Comparison of ENCODE assay signal across 9 mouse cellular contexts in the genomic region with DNA sequence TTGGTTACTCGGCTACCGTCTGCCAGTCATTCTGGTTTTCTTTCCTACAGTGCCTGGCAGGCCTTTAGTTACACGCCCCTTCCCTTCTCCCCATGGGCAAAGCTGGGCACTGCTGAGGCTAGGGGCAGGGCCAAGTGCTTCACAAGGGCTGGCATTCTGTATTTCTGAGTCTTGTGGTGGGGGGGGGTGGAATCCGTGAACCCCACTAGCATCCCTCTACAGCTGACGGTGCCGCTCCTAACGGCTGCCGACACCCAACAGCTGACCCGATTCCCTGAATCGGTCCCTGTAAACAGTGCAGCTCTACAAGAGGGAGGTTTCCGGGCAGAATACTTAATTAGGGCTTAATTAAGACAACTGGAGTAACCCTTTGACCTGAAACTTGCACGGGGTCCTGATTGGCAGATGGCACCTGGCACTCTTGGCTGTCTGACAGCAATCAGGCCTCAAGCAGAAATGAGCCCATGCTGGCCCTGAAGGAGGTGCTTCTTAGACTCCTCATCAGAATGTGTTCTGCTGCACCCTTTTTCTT. TPM values are rescaled to one million over a fixed set of nuclear protein-coding genes. Genes with fewer than 3 reads are reported as not detected.
A peak's percentile ranks its signal among the peaks of the same experiment; 100 is the strongest.
DNase-seq lines count a peak whose midpoint lies in the region; ATAC-seq lines count a peak whose summit lies in the region.
"Had no signal": no experiment of that assay in that cellular context is flagged by ENCODE, and none has a peak within 500 bp of the region (broad histone marks: within the 10 kb centered on the region; RNA-seq: fewer than 3 reads in every experiment).

No protein-coding gene starts in this region.

- no peaks in the 10 kb centered on the region for H3K36me3 ChIP-seq in neural tube, embryonic 13.5 days

- intact Hi-C loops in left cerebral cortex, postnatal 4 days (cut with DNase I) = no loop called here
- intact Hi-C loops in heart, postnatal 36 days (cut with DNase I) = no loop called here

- H3K4me2 ChIP-seq in neural tube, embryonic 13.5 days = no peak overlapping the region

- H3K9me3 ChIP-seq in neural tube, embryonic 13.5 days = no peaks in the 10 kb centered on the region

- H3K4me3 ChIP-seq in neural tube, embryonic 13.5 days = no peak overlapping the region

- no peak overlapping the region for H3K27ac ChIP-seq in neural tube, embryonic 13.5 days (replicated peaks)

- WGBS in neural tube, embryonic 13.5 days = 42% methylated on average over 12 of the region's 12 CpGs

- H3K4me1 ChIP-seq in neural tube, embryonic 13.5 days (replicated peaks) = peaks cover 17% of the 10 kb centered on the region

- no peaks in the 10 kb centered on the region for H3K27me3 ChIP-seq in neural tube, embryonic 13.5 days

- ATAC-seq in cerebellum, adult (ENCODE audit: insufficient number of reproducible peaks, low FRiP score, low TSS enrichment) = no peak
- ATAC-seq in neural tube, embryonic 13.5 days (ENCODE audit: low read depth) = peak; percentile 71

- peak; percentile 7 for DNase-seq in cerebellum, adult 9-11 months
- DNase-seq in neural tube, embryonic 10.5 days (ENCODE audit: extremely low spot score, low spot score) = no peak
- peak; percentile 72 for DNase-seq in left cerebral cortex, postnatal 4 days
- no peak for DNase-seq in heart, postnatal 36 days
- no peak for DNase-seq in heart, adult 11 months
- no peak for DNase-seq in heart, adult 9 months (ENCODE audit: low spot score in 2 of 2)

- H3K9ac ChIP-seq in neural tube, embryonic 13.5 days = no peak overlapping the region

RNA-seq across cellular contexts. Expression of a gene that starts 24.2 kb away (rescaled TPM):
- 2.9 and 3.0 TPM in 2 replicates for polyA plus RNA-seq in neural tube, embryonic 13.5 days (2015; fragmentation: Nextera tagmentation; extraction: Ambion mirVana)
- 10 to 100 TPM; 16.5 to 18.5 TPM for total RNA-seq in left cerebral cortex, postnatal 4 days (2021)
- under 1 TPM; 0.22 to 0.67 TPM for total RNA-seq in heart, postnatal 36 days (2021)
- total RNA-seq: liver, adult 2 months had no signal
- polyA plus RNA-seq: liver, adult 2 months had no signal

Comparison
In these comparisons a context has a peak if more than half of its experiments do, and no peak if none do; other contexts are left out.
1. DNase-seq: peak in cerebellum, adult 9-11 months (single experiment) and left cerebral cortex, postnatal 4 days (single experiment); none in neural tube, embryonic 10.5 days (single experiment), heart, postnatal 36 days (0 of 2), heart, adult 11 months (single experiment) and heart, adult 9 months (0 of 2).
2. RNA of a gene that starts 24.2 kb away (total RNA-seq): 16.5 to 18.5 TPM in left cerebral cortex, postnatal 4 days; 0.22 to 0.67 TPM in heart, postnatal 36 days; every median in the first group is over 10 times any median in the second.